Mouse (Mus musculus) embryo, embryonic 9.5 days (tissue): ENCODE measurements around the gene Mael.

Experiments used
- DNase-seq: peaks from one replicate; pipeline ENCODE4 v3.0.0-alpha.2; 2017; ENCODE audit errors: extremely low spot score

The Mael gene

GRCm38 (mm10) chr1:166238315-166238969 is at the start of gene Mael:
Gene Mael (minus strand): TSS chr1:166238747.
- DNase-seq = no peak

GRCm38 (mm10) chr1:166286231-166286630 is 47.7 kb upstream of the Mael start:
- no peak for DNase-seq

GRCm38 (mm10) chr1:166284390-166284789 is 45.8 kb upstream of the Mael start:
- no peak for DNase-seq

GRCm38 (mm10) chr1:166283451-166283850 is 44.9 kb upstream of the Mael start:
- no peak for DNase-seq

- peak; percentile 96 for DNase-seq
Measured at GRCm38 (mm10) chr1:166282597-166283210, 44.2 kb upstream of the Mael start.

- DNase-seq = no peak
Measured at GRCm38 (mm10) chr1:166281836-166282235, 43.3 kb upstream of the Mael start.

GRCm38 (mm10) chr1:166281287-166281686 is 42.7 kb upstream of the Mael start:
- DNase-seq = no peak

GRCm38 (mm10) chr1:166280566-166280965 is 42.0 kb upstream of the Mael start:
- peak; percentile 72 for DNase-seq

- peak; percentile 48 for DNase-seq
Measured at GRCm38 (mm10) chr1:166279580-166280206, 41.1 kb upstream of the Mael start.

GRCm38 (mm10) chr1:166278786-166279185 is 40.2 kb upstream of the Mael start:
- no peak for DNase-seq

- no peak for DNase-seq
Measured at GRCm38 (mm10) chr1:166268218-166268617, 29.7 kb upstream of the Mael start.

GRCm38 (mm10) chr1:166266918-166267317 is 28.4 kb upstream of the Mael start:
- no peak for DNase-seq

GRCm38 (mm10) chr1:166266001-166266705 is 27.6 kb upstream of the Mael start:
- no peak for DNase-seq

- no peak for DNase-seq
Measured at GRCm38 (mm10) chr1:166259526-166259925, 21.0 kb upstream of the Mael start.

- DNase-seq = no peak
Measured at GRCm38 (mm10) chr1:166256898-166257297, 18.4 kb upstream of the Mael start.

GRCm38 (mm10) chr1:166256302-166256701 is 17.8 kb upstream of the Mael start:
- peak; percentile 34 for DNase-seq

- DNase-seq = no peak
Measured at GRCm38 (mm10) chr1:166255651-166256050, 17.1 kb upstream of the Mael start.

GRCm38 (mm10) chr1:166255091-166255490 is 16.5 kb upstream of the Mael start:
- DNase-seq = no peak

GRCm38 (mm10) chr1:166253898-166254894 is 15.6 kb upstream of the Mael start, which contains the start of gene Ildr2:
Gene Ildr2 (plus strand): TSS chr1:166254139.
- DNase-seq = peak; percentile 71

GRCm38 (mm10) chr1:166244285-166244684 is 5.7 kb upstream of the Mael start:
- DNase-seq = no peak

- no peak for DNase-seq
Measured at GRCm38 (mm10) chr1:166214181-166214580, 24.4 kb downstream of the Mael start.
